Mouse (Mus musculus) cortical plate, adult 2 months (tissue): ENCODE measurements around the gene Ing4.

Experiments used
- CTCF ChIP-seq: fragments of 200-500 bp; IDR thresholded peaks from 2 replicates; pipeline ENCODE4 v1.5.1; 2011; ENCODE audit warnings: mild to moderate bottlenecking, control low read depth, low read length; ENCODE audit not compliant: insufficient read depth; ENCODE audit errors: extremely low read depth
- POLR2A ChIP-seq: fragments of 200-500 bp; IDR thresholded peaks from 2 replicates; pipeline ENCODE4 v1.6.1; 2011; ENCODE audit warnings: mild to moderate bottlenecking, low read length, control low read depth; ENCODE audit not compliant: insufficient read depth; ENCODE audit errors: extremely low read depth

GRCm38 (mm10) chr6:125046691-125047090 is 7.1 kb downstream of the Ing4 start:
- TF ChIP-seq CTCF (peak; percentile 91), POLR2A (no peak)
